Mouse (Mus musculus): Measurements from ENCODE around the gene Zfp956.
"Not testable (repeated sequence)": the region's sequence is repeated elsewhere in the genome, so short reads cannot be mapped to it uniquely, and the experiment has no call there.

Gene Zfp956

DNA sequence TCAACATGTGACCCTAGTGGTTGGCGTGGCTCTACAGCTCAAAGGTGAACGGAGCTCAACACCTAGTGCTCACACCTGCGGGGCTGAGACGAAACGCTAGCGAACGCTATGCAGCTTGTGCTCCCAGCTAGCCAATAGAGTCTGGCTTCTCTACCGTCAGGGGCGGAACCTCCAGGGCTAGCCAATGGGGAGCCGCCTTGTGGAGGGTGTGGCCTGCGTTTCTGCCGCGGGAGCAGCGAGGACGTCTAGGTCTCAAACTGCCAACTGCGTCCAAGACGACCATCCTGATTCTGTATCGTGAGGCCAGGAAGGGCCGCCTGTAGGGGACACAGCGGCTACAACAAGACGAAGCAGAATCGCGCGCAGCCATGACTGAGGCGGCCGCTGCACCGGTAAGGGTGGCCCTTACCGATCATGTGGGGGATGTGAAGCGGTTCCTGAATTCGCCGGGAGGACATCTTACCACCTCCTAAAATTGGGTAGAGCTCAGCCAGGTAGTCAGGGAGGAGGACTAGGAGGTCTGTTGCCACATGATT lies at the start of gene Zfp956:
Gene Zfp956 (plus strand): TSS at position 200 of the 536 bp plus-strand sequence.
- peak; percentile 95 for DNase-seq

DNA sequence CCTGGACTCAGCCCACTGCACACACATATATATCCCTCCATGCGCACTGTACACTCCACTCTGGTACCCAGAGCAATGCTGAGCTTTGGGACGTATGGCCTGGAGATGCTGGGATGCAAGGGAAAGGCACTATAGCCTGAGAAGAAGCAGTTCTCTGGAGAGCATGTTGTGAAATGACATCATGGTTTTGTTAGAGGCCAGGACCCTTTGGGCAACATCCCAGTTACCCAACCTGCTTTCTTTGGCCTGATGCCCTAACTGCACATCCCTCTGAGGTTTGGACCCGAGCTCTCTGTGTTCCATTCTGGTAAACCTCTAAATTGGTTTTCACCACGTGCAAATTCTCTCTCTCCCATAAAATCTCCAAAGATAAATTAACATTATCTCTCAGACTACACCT lies 49.6 kb upstream of the Zfp956 start:
- no peak for DNase-seq

DNA sequence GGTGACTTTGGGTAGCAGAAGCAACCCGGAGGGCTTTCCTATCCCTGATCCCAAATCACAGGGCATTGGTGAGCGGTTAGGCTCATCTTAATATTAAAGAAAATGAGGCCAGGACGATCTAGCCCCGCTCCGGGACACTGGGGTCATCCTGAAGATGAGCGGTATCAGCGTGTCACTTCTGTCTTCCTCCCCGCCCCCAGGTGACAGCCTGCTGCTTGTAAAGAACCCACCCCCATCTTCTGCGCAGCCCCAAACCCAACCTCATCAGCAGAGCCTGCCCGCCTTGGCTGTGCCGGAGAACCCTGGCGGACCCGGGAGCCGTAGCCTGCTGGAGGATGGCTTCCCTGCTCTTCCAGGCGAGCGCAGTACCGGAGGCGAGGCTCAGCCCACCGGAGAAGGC lies 48.8 kb upstream of the Zfp956 start:
- DNase-seq, result no peak

DNA sequence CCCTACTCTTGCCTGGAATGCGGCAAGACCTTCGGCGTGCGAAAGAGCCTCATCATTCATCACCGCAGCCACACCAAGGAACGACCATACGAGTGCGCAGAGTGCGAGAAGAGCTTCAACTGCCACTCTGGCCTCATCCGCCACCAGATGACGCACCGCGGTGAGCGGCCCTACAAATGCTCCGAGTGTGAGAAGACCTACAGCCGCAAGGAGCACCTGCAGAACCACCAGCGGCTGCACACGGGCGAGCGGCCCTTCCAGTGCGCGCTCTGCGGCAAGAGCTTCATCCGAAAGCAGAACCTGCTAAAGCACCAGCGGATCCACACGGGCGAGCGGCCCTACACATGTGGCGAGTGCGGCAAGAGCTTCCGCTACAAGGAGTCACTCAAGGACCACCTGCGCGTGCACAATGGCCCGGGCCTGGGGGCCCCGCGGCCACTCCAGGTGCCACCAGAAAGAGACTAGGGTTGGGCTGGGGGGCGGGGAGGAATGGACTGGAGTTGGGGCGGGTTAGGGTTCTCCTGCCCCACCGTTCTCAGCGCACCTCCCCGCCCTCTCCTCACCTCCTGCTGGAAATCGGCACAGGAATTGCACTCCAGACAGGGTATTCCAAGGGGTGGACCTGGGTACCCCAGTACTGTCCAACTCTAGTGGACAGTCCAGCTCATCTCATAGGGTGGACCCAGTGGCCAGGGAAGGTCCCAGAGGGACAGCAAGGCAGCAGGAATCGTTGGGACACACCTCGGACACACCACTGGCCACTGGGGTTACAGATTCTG lies 48.1 kb upstream of the Zfp956 start:
- DNase-seq, result no peak

DNA sequence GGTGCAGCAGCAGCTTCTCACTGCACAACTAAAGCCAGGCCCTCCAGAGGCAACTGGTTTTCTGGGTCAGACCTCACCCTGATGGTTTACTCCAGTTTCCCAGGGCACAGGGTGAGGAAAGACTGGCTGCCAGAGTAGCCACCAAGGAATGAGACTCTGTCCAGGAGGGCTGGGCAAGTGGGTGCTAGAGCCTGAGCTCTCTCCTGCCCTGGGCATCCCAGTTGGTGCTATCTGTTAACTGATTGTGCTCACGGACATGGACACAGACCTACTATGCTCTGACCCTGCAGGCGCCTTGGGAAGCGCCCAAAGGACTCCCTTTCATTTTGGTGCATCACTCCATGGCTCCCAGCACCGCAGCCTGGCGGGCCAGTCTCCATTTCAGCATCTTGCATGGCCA lies 46.9 kb upstream of the Zfp956 start:
- DNase-seq, result no peak

DNA sequence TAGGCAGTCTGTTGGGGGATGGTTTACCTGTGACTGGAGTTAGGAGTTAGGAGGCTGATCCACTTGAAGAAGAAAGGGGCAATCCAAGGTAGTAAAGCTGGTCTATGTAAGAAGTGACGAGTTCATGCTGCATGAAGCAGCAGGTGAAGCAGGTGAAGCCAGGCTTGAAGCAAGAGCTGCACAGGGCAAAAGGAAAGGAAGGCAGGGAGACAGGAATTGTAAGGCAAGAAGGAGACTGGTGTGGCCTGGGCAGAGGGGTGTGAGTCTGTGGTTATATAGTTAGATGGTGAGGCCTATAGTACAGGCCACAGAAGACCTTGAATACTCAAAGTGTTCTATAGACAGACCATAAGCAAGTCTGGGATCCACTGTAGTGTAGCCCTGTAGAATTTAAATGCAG lies 44.2 kb upstream of the Zfp956 start:
- DNase-seq, result no peak

DNA sequence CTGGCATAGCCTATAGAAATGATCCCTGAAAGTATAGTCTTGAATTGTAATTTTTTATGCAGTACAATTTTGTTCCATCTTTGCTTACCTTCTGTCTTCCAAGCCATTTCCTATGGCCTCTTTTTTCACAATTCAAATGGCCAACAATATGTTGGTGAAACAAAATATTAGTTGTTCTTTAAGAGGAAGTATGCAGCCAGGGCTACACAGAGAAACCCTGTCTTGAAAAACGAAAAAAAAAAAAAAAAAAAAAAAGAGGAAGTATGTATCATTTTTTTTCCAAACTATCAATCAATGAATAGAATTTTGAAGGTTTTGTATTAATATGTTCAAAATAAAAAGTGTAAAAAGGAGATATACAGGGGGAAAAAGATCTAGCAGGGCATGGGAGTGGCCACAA lies 41.5 kb upstream of the Zfp956 start:
- no peak for DNase-seq

DNA sequence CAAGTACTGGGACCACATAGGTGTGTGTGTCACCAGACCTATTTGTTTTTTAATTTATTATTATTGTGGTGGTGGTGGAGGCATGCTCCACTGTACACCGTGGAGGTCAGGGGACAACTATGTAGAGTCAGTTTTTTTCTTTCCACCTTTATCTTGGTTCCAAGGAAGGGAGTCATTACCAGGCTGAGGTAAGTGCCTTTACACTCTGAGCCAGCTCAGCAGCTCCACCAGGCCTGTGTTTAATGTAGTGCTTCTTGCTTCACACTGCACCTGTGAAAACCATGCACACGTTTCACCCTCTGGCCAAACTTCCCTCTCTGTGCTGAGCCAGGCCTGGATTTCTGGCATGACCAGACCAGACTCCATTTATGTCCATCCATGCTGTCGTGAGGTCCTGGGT lies 40.2 kb upstream of the Zfp956 start:
- no peak for DNase-seq

DNA sequence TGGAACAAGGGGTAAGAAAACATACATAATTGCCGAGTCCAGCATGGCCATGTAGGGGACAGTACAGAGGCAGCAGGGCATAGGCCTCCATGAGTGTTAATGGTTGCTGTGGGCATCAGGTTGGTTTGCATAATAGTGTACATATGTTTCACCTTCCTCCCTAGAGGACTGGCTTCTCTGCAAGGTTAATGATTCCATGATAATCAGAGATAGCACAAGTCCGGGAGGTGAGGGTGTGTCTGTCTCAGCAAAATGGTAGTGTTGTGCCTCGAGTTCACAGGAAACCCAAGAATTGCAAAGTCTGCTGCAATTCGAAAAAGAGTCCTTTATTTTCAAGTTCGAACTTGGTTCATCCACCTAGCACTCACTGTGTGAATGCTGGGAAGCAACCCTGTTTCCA lies 36.1 kb upstream of the Zfp956 start:
- no peak for DNase-seq

DNA sequence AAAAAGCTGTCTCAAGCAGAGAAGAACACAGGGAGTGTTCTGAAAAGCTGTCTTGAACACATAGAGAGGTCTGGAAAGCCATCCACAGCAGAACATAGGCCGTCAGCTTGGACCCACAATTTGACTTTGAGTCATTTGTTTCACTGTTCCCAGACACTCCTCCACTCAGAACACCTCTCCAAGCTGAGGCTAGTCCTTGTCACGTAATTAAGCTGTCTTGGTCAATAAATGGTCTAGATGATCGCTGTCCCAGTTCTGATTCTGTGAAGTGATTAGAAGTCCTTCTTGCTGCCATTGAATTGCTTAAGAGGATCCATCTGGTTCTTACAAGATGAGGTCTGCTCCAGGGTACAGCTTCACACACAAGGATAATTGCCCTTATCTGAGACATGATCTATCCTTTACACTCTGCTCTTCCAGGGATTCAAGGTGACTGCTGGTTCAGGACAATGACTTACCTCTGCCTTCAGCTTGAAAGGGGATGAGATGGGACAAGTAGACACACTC lies 34.4 kb upstream of the Zfp956 start:
- DNase-seq, result no peak

DNA sequence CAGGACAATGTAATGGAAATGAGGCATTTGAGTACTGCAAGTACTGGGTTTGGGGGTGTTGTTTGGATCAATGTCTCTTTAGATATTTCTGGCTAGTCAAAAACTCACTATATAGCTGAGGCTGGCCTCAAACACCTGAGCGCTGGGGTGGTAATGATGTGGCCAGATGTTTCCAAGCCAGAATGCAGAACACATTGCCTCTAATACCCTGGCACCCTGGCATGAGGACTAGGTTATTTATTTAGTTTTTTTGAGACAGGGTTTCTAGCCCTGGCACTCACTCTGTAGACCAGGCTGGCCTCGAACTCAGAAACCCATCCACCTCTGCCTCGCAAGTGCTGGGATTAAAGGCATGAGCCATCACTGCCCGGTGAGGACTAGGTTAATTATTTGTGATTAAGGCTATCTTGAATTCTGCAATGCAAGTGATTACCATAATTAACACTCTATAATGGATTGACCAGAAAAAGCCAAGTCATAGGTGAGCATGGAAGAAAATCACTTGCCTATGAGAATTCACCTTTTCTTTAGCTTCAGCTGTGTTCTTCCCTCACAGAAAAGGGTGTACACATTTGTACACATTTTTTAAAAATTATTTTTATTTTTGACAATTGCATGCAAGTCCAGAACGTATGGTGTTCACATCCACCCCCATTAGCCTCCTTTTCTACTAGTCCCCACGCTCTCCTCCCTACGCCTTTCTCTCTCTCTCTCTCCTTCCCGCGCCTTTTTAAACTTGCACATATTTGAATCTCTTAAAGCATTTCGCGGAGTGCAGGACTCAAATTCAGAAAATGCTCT lies 33.3 kb upstream of the Zfp956 start:
- DNase-seq, result no peak

DNA sequence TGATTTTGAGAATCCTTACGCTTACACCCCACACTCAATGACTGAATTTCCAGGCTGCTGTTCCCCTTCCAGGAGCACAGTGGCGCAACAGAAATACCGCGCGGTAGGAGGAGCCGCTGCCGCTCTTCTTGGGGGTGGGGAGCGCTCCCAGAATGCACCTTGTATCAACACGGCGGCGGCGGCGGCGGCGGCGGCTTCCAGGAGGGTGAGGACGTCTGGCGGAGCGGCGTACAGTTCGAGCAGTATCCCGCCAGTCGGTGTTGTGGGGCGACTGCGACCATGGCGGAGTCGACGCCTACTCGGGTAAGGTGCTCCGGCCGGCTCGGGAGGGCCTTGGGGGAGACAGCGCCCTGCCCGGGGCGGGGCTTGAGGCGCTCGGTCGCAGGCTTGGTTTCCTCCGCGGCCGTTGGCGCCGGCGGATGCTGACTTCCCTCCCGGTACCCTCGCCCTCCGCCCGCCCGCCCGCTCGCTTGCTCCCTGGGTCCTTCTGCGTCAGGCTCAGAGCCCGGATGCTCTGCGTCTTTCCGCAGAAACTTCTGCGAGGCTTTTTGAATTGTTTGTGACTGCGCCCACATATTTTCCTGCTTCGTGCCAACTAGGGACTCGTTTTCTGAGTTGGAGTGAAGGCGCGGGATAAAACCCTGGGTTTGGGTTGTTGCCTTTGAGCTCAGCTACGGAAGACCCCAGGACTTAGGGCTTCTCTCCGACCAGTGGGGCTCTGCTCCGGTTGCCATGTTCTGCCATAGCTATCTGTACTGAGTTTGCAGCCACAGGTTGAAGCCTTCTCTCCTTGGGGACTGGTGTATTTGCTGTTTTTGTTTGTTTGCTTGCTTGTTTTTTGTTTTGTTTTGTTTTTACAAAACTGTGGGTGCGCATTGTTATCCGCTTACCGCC lies 32.5 kb upstream of the Zfp956 start, which contains the start of gene Zfp212:
Gene Zfp212 (plus strand): TSS at position 30 of the 894 bp plus-strand sequence.
- DNase-seq, result peak; percentile 87

DNA sequence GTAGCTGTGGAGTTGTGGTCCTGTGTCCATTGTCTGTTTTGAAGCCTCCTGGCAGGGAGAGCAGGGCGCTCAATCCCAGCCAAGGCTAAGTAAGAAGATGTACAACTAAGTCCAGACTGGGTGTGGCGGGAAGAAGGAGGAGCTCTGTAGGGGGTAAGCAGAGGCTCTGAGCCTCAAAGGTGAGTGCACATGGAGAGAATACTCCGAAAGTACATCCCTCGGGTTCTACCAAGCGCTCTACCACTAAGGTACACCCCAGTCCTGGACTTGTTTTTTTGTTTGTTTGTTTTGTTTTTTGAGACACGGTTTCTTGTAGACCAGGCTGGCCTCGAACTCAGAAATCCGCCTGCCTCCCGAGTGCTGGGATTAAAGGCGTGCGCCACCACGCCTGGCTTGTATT lies 10.7 kb upstream of the Zfp956 start:
- DNase-seq, result no peak

DNA sequence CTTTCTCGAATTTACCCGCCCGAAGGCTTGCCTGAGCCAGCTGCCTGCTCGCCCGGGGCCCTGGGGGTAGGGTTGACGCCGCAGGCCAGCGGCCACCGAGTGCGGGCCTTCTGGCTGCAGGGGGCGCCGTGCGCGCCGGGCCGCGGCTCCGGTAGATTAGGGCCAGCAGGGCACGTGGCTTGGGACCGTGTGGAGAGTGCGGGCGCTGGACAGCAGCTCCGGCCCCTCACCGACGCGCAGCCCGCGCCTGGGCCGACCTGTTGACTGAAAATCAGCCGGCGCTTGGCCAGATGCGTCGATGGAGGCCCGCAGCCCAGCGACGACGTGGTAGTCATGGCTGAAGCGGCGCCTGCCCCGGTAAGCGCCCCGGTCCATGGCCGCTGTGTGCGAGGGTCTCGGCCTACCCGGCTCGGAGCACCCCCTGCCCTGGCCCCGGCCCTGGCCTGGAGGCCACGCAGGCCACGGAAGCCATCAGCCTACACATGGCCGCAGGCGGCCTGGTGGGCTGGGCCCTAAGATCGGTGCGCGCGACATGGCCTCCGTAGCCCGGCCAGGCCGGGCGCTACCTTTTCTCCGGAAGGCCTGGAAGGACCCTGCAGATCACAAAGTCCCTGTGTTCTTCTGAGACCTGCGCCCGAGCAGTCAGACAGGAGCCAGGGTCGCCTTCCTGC lies 10.0 kb upstream of the Zfp956 start:
- DNase-seq, result peak; percentile 56

DNA sequence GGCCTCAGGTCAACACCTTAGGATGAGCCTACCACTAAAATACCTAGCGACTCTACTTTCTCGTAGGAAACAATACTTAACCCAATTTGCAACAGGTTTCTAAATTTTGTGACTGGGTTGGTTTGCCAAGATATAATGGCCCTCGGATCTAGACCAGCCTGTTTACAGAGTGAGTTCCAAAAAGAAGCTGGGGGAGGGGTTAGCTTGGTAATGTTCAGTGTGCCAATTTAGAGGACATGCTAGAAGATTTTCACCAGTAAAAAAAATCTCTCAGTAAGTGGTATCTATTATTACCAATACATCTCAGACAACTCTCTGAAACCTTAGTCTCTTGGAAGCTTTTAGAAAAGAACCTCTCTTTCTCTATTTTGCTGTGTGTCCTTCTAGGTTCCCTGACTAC lies 9.5 kb upstream of the Zfp956 start:
- no peak for DNase-seq

DNA sequence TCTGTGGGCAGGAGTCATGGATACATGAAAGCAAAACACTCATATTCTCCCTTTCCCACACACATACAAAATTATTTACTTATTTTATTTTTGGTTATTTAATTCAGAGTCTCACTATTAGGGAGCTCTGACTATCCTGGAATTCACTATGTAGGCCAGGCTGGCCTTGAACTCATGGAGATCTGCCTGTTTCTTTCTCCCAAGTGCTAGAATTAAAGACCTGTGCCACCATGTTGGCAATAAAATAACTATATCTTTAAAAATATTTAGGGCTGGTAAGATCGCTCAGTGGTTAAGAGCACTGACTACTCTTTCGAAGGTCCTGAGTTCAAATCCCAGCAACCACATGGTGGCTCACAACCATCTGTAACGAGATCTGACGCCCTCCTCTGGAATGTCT lies 5.8 kb upstream of the Zfp956 start:
- no peak for DNase-seq

DNA sequence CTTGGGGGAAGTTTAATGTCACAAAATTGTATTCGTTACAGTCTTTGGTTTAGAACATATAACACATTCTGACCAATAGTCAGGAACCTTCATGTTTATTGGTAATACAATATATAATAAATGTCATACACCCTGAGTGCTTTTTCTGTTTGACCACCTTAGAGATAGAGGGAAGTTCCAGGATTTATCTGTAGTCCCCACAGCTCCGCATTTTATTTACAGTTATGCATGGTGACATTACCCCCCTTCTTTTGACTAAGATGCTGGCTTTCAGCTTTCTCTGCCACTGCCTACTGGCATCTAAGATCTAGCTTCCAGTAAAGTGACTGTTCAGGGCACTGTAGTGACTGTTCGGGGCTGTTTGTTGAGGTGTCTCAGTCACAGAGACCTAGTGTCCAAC lies 1.2 kb downstream of the Zfp956 start:
- DNase-seq, result no peak

DNA sequence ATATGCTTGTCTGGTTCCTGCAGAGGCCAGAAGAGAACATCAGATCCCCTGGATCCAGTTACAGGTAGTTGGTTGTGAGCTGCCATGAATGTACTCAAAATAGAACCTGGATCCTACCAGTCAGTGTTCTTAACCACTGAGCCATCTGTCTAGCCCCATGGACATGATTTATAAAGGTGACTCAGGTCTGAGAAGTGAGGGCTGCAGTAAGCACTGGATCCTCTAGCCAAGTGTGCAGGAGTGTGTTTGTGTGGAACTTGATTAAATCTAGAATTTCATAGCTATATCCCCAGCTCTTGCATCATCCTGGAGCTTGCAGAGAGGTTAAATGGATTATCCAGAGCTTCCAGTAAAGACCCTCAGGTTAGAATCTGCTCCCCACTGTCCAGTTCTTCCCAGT lies 4.6 kb downstream of the Zfp956 start:
- DNase-seq, result no peak

DNA sequence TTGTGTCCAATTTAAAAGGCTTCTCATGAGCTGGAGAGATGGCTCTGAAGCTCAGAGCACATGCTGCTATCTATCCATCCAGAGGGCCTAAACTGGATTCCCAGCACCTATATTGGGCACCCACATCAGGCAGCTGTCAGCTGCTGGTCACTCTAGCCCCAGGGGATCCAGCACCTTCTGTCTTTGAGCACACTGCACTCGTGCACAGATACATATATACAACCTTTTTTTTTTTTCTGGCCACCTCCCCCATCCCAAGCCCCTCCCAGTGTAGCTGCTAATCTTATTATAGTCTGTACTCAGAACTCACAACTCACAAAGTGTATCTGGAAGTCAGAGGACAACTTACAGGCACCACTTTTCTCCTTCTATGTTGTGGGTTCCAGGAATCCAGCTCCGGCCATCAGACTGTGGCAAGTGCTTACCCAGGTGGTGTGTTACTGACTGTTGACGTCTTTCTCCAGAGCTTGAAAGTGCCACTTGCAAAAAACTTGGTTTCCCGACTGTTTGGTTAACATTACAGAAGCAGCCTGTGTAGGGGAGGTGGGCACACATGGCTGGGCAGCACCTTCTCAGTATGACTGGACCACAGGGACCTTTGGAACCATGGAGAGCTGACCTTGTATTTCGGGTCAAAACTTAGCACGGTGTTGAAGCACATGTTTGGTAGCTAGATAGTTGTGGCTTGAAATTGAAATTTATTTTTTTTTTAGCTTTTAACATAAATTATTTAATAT lies 7.7 kb downstream of the Zfp956 start:
- no peak for DNase-seq

DNA sequence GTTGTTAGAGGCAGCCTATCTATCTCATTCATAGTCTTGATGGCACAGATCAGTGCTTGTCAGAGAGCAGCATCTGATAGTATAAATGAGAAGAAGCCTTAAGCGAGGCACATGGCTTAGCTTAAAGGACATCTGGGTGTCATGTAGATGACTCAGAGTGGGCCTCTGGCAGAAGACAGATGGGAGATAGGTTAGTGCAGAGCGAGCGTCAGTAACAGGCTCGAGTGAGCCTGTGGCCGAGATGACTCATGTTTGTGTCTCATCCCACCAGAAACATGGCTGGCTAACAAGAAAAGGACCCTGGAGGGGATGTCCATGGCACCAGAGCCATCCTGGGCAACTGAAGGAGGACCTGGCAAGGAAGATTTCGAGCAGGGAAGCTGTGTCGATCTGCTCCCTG lies 9.9 kb downstream of the Zfp956 start:
- DNase-seq, result no peak

DNA sequence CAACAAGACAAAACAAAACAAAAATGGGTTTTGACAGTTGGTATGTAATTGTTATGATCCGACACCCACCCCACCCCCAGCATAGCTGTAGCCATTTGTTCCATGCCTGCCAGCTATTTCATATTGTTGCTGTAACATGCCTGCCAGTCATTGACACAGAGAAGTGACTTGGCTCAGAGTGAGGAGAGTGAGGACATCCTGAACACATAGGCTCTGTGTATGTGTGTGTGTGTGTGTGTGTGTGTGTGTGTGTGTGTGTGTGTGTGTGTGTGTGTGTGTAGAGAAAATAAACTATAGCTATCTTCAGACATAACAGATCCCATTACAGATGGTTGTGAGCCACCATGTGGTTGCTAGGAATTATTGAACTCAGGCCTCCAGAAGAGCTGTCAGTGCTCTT lies 15.0 kb downstream of the Zfp956 start:
- DNase-seq, result not testable (repeated sequence)

DNA sequence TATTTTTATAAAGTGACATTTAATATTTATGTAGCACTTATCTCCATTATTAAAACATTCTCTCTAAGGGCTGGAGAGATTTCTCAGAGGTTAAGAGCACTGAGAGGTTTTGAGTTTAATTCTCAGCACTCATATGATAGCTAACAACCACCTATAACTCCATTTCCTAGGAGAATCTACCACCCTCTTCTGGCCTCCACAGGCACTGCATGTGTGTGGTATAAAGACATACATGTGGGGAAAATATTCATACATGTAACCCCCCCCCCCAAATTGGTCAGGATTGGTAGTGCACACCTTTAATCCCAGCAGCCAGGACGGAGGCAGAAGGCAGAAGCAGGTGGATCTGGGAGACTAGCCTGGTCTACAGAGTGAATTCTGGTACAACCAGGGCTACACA lies 21.4 kb downstream of the Zfp956 start:
- no peak for DNase-seq

Measured in kidney, adult 11 months (tissue).